Mouse (Mus musculus): Measurements from ENCODE around the gene Gcm2. TPM values are rescaled to one million over a fixed set of nuclear protein-coding genes. Genes with fewer than 3 reads are reported as not detected.

The Gcm2 gene
- polyA plus RNA-seq (2015; fragmentation: Nextera tagmentation; extraction: Ambion mirVana) = not detected in 2 replicates

- ATAC-seq (ENCODE audit: low FRiP score, low read depth) = no peak
- Histone ChIP-seq H3K36me3 (no peaks in the 10 kb centered on the region), H3K4me3 (no peak within 1 kb of the TSS), H3K9ac (no peak within 1 kb of the TSS), H3K27ac (replicated peaks) (no peak within 1 kb of the TSS), H3K4me1 (replicated peaks) (no peaks in the 10 kb centered on the region), H3K9me3 (no peaks in the 10 kb centered on the region), H3K27me3 (0 out of 2 replicates have a peak, but pooled peaks cover 13% of the 10 kb centered on the region), H3K4me2 (no peak within 1 kb of the TSS)
- 73% methylated on average over 3 of the region's 3 CpGs for WGBS
These were observed at the start of gene Gcm2 for GRCm38 (mm10) chr13:41110935-41111334. TSS of gene Gcm2 (minus strand) at chr13:41111035.

GRCm38 (mm10) chr13:41158426-41158825 is 47.6 kb upstream of the Gcm2 start:
- no peaks in the 10 kb centered on the region for H3K36me3 ChIP-seq
- no peak overlapping the region for H3K27ac ChIP-seq (replicated peaks)
- no peak overlapping the region for H3K4me3 ChIP-seq
- H3K9me3 ChIP-seq = no peaks in the 10 kb centered on the region
- no peak overlapping the region for H3K9ac ChIP-seq
- H3K4me1 ChIP-seq (replicated peaks) = no peaks in the 10 kb centered on the region
- WGBS = 65% methylated on average over 5 of the region's 5 CpGs
- no peak overlapping the region for H3K4me2 ChIP-seq
- no peaks in the 10 kb centered on the region for H3K27me3 ChIP-seq
- no peak for ATAC-seq (ENCODE audit: low FRiP score, low read depth)

GRCm38 (mm10) chr13:41153146-41153545 is 42.3 kb upstream of the Gcm2 start:
- 81% methylated on average over 11 of the region's 11 CpGs for WGBS
- H3K4me2 ChIP-seq = no peak overlapping the region

GRCm38 (mm10) chr13:41146271-41146670 is 35.4 kb upstream of the Gcm2 start:
- no peak overlapping the region for H3K4me2 ChIP-seq
- no peaks in the 10 kb centered on the region for H3K36me3 ChIP-seq
- H3K4me1 ChIP-seq (replicated peaks) = no peaks in the 10 kb centered on the region

More at GRCm38 (mm10) chr13:41153146-41153545, 42.3 kb upstream of the Gcm2 start:
- no peaks in the 10 kb centered on the region for H3K36me3 ChIP-seq
- no peak overlapping the region for H3K4me3 ChIP-seq
- no peak overlapping the region for H3K9ac ChIP-seq
- ATAC-seq (ENCODE audit: low FRiP score, low read depth) = no peak
- H3K27me3 ChIP-seq = no peaks in the 10 kb centered on the region
- H3K9me3 ChIP-seq = no peaks in the 10 kb centered on the region
- H3K4me1 ChIP-seq (replicated peaks) = no peaks in the 10 kb centered on the region
- H3K27ac ChIP-seq (replicated peaks) = no peak overlapping the region

GRCm38 (mm10) chr13:41145433-41145970 is 34.7 kb upstream of the Gcm2 start:
- no peak overlapping the region for H3K9ac ChIP-seq
- ATAC-seq (ENCODE audit: low FRiP score, low read depth) = no peak
- no peak overlapping the region for H3K4me3 ChIP-seq
- no peaks in the 10 kb centered on the region for H3K36me3 ChIP-seq
- no peaks in the 10 kb centered on the region for H3K27me3 ChIP-seq
- H3K9me3 ChIP-seq = no peaks in the 10 kb centered on the region
- WGBS = 65% methylated on average over 6 of the region's 6 CpGs
- no peak overlapping the region for H3K27ac ChIP-seq (replicated peaks)
- H3K4me2 ChIP-seq = no peak overlapping the region
- H3K4me1 ChIP-seq (replicated peaks) = no peaks in the 10 kb centered on the region

More at GRCm38 (mm10) chr13:41146271-41146670, 35.4 kb upstream of the Gcm2 start:
- H3K9me3 ChIP-seq = no peaks in the 10 kb centered on the region
- WGBS = 83% methylated on average over 10 of the region's 10 CpGs
- no peak overlapping the region for H3K9ac ChIP-seq
- no peak overlapping the region for H3K4me3 ChIP-seq
- H3K27me3 ChIP-seq = no peaks in the 10 kb centered on the region
- no peak for ATAC-seq (ENCODE audit: low FRiP score, low read depth)
- H3K27ac ChIP-seq (replicated peaks) = no peak overlapping the region

GRCm38 (mm10) chr13:41134901-41135300 is 24.1 kb upstream of the Gcm2 start:
- WGBS = 8% methylated on average over 6 of the region's 6 CpGs
- H3K4me3 ChIP-seq = no peak overlapping the region
- H3K4me1 ChIP-seq (replicated peaks) = no peaks in the 10 kb centered on the region
- ATAC-seq (ENCODE audit: low FRiP score, low read depth) = no peak
- H3K36me3 ChIP-seq = no peaks in the 10 kb centered on the region
- H3K4me2 ChIP-seq = no peak overlapping the region
- H3K9me3 ChIP-seq = no peaks in the 10 kb centered on the region
- H3K27me3 ChIP-seq = no peaks in the 10 kb centered on the region
- H3K9ac ChIP-seq = no peak overlapping the region
- no peak overlapping the region for H3K27ac ChIP-seq (replicated peaks)

GRCm38 (mm10) chr13:41129061-41129460 is 18.2 kb upstream of the Gcm2 start:
- Histone ChIP-seq H3K9ac (no peak overlapping the region), H3K4me3 (no peak overlapping the region), H3K36me3 (no peaks in the 10 kb centered on the region), H3K9me3 (no peaks in the 10 kb centered on the region), H3K27me3 (no peaks in the 10 kb centered on the region), H3K27ac (replicated peaks) (no peak overlapping the region), H3K4me1 (replicated peaks) (no peaks in the 10 kb centered on the region), H3K4me2 (no peak overlapping the region)
- no peak for ATAC-seq (ENCODE audit: low FRiP score, low read depth)
- 89% methylated on average over 8 of the region's 8 CpGs for WGBS

GRCm38 (mm10) chr13:41128326-41128725 is 17.5 kb upstream of the Gcm2 start:
- WGBS = 87% methylated on average over 8 of the region's 8 CpGs
- H3K27ac ChIP-seq (replicated peaks) = no peak overlapping the region
- H3K9ac ChIP-seq = no peak overlapping the region
- no peaks in the 10 kb centered on the region for H3K9me3 ChIP-seq
- H3K4me1 ChIP-seq (replicated peaks) = no peaks in the 10 kb centered on the region
- no peaks in the 10 kb centered on the region for H3K36me3 ChIP-seq
- no peak overlapping the region for H3K4me3 ChIP-seq
- no peak overlapping the region for H3K4me2 ChIP-seq
- H3K27me3 ChIP-seq = no peaks in the 10 kb centered on the region
- ATAC-seq (ENCODE audit: low FRiP score, low read depth) = no peak

GRCm38 (mm10) chr13:41123666-41124225 is 12.9 kb upstream of the Gcm2 start:
- no peaks in the 10 kb centered on the region for H3K4me1 ChIP-seq (replicated peaks)
- 57% methylated on average over 6 of the region's 6 CpGs for WGBS
- no peak for ATAC-seq (ENCODE audit: low FRiP score, low read depth)
- no peak overlapping the region for H3K9ac ChIP-seq
- no peak overlapping the region for H3K4me2 ChIP-seq
- no peak overlapping the region for H3K27ac ChIP-seq (replicated peaks)
- H3K9me3 ChIP-seq = no peaks in the 10 kb centered on the region
- no peaks in the 10 kb centered on the region for H3K36me3 ChIP-seq
- no peak overlapping the region for H3K4me3 ChIP-seq
- no peaks in the 10 kb centered on the region for H3K27me3 ChIP-seq

GRCm38 (mm10) chr13:41119152-41119945 is 8.5 kb upstream of the Gcm2 start:
- no peaks in the 10 kb centered on the region for H3K9me3 ChIP-seq
- no peak overlapping the region for H3K4me3 ChIP-seq
- no peak overlapping the region for H3K27ac ChIP-seq (replicated peaks)
- H3K4me1 ChIP-seq (replicated peaks) = no peaks in the 10 kb centered on the region
- no peak overlapping the region for H3K9ac ChIP-seq
- no peak for ATAC-seq (ENCODE audit: low FRiP score, low read depth)
- H3K36me3 ChIP-seq = no peaks in the 10 kb centered on the region
- H3K27me3 ChIP-seq = 0 out of 2 replicates have a peak, but pooled peaks cover 4% of the 10 kb centered on the region
- WGBS = 47% methylated on average over 9 of the region's 9 CpGs
- H3K4me2 ChIP-seq = no peak overlapping the region

GRCm38 (mm10) chr13:41113940-41114339 is 3.1 kb upstream of the Gcm2 start, which contains the start of gene Sycp2l:
TSS of gene Sycp2l (plus strand) at chr13:41114307.
- H3K36me3 ChIP-seq = no peaks in the 10 kb centered on the region
- no peak within 1 kb of the TSS for H3K4me3 ChIP-seq
- ATAC-seq (ENCODE audit: low FRiP score, low read depth) = no peak
- 0 out of 2 replicates have a peak, but pooled peaks cover 13% of the 10 kb centered on the region for H3K27me3 ChIP-seq
- H3K9me3 ChIP-seq = no peaks in the 10 kb centered on the region
- H3K27ac ChIP-seq (replicated peaks) = no peak within 1 kb of the TSS
- H3K9ac ChIP-seq = no peak within 1 kb of the TSS
- 39% methylated on average over 14 of the region's 14 CpGs for WGBS
- H3K4me1 ChIP-seq (replicated peaks) = no peaks in the 10 kb centered on the region
- H3K4me2 ChIP-seq = peak within 1 kb of the TSS; percentile 16; the same call in 1 of the 2 replicates

- ATAC-seq (ENCODE audit: low FRiP score, low read depth) = no peak
- no peak overlapping the region for H3K4me2 ChIP-seq
- no peak overlapping the region for H3K9ac ChIP-seq
- no peaks in the 10 kb centered on the region for H3K27me3 ChIP-seq
- no peak overlapping the region for H3K4me3 ChIP-seq
- no peak overlapping the region for H3K27ac ChIP-seq (replicated peaks)
- H3K9me3 ChIP-seq = no peaks in the 10 kb centered on the region
- WGBS = 95% methylated on average over 13 of the region's 13 CpGs
- H3K4me1 ChIP-seq (replicated peaks) = no peaks in the 10 kb centered on the region
- H3K36me3 ChIP-seq = no peaks in the 10 kb centered on the region
These were observed 5.3 kb downstream of the Gcm2 start for GRCm38 (mm10) chr13:41105541-41105940.

Measured in hindbrain, embryonic 15.5 days (tissue).